Mouse (Mus musculus) liver, embryonic 16.5 days (tissue): ENCODE results near the gene Mcf2l. TPM values are rescaled to one million over a fixed set of nuclear protein-coding genes. Genes with fewer than 3 reads are reported as not detected.

Experiments used
- ATAC-seq: fragments of 200-750 bp; cut with Nextera tagmentation; 2 replicates; pipeline ENCODE4 v1.8.0; 2017; ENCODE audit warnings: low read depth, mild to moderate bottlenecking, moderate number of reproducible peaks, moderate library complexity
- H3K27ac ChIP-seq: fragments of 300-500 bp; sonication (generic); 2 replicates; pipeline ENCODE4 v1.5.1; 2014; ENCODE audit warnings: mild to moderate bottlenecking, low read length
- H3K27me3 ChIP-seq: fragments of 300-500 bp; sonication (generic); 2 replicates; pipeline ENCODE4 v1.6.1; 2014; ENCODE audit warnings: low read depth, low read length, mixed read lengths; ENCODE audit not compliant: control insufficient read depth, insufficient read depth
- H3K36me3 ChIP-seq: fragments of 300-500 bp; sonication (generic); 2 replicates; pipeline ENCODE4 v1.6.1; 2014; ENCODE audit warnings: mild to moderate bottlenecking; ENCODE audit not compliant: control insufficient read depth, insufficient read depth
- H3K4me1 ChIP-seq: fragments of 300-500 bp; sonication (generic); 2 replicates; pipeline ENCODE4 v1.6.1; 2014; ENCODE audit warnings: low read depth, low read length, mixed read lengths; ENCODE audit not compliant: control insufficient read depth
- H3K4me2 ChIP-seq: fragments of 300-500 bp; sonication (generic); 2 replicates; pipeline ENCODE4 v1.6.1; 2014; ENCODE audit warnings: low read depth, low read length, mixed read lengths
- H3K4me3 ChIP-seq: fragments of 300-500 bp; sonication (generic); 2 replicates; pipeline ENCODE4 v1.5.1; 2014; ENCODE audit warnings: low read depth, mild to moderate bottlenecking, low read length
- H3K9ac ChIP-seq: fragments of 300-500 bp; sonication (generic); 2 replicates; pipeline ENCODE4 v1.6.1; 2014; ENCODE audit warnings: low read depth, low read length
- H3K9me3 ChIP-seq: fragments of 300-500 bp; sonication (generic); replicated peaks from 2 replicates; pipeline ENCODE4 v1.6.1; 2016; ENCODE audit warnings: low read length; ENCODE audit not compliant: control insufficient read depth
- WGBS: fragments of 180-500 bp; shearing (Covaris S2); extraction: QIAGEN DNeasy Blood & Tissue Kit; methylation state at CpG from one replicate; pipeline ENCODE4 v1.1.7; 2014; ENCODE audit not compliant: insufficient replicate concordance; 5-methylcytosine and 5-hydroxymethylcytosine counted together
- polyA plus RNA-seq: library from polyadenylated mRNA; unstranded; fragments of >200 nt; fragmentation: Nextera tagmentation; extraction: Ambion mirVana; gene quantifications from 2 replicates; pipeline ENCODE4 v1.2.1, GENCODE M21; 2015

The Mcf2l gene
- polyA plus RNA-seq, 1 experiment from 2014 or later = 1.3 TPM

GRCm38 (mm10) chr8:12961211-12961610 is 87.6 kb downstream of the Mcf2l start:
- no peaks in the 10 kb centered on the region for H3K9me3 ChIP-seq
- no peak overlapping the region for H3K4me3 ChIP-seq
- no peak overlapping the region for H3K9ac ChIP-seq
- no peaks in the 10 kb centered on the region for H3K4me1 ChIP-seq
- ATAC-seq = no peak
- H3K4me2 ChIP-seq = no peak overlapping the region
- 32% methylated on average over 2 of the region's 2 CpGs for WGBS
- H3K27ac ChIP-seq = no peak overlapping the region
- no peaks in the 10 kb centered on the region for H3K36me3 ChIP-seq
- no peaks in the 10 kb centered on the region for H3K27me3 ChIP-seq

GRCm38 (mm10) chr8:12961821-12962534 is 88.4 kb downstream of the Mcf2l start:
- no peaks in the 10 kb centered on the region for H3K36me3 ChIP-seq
- H3K4me3 ChIP-seq = no peak overlapping the region
- ATAC-seq = no peak
- 51% methylated on average over 8 of the region's 8 CpGs for WGBS
- no peaks in the 10 kb centered on the region for H3K27me3 ChIP-seq
- H3K4me2 ChIP-seq = no peak overlapping the region
- H3K9ac ChIP-seq = no peak overlapping the region
- no peaks in the 10 kb centered on the region for H3K9me3 ChIP-seq
- no peaks in the 10 kb centered on the region for H3K4me1 ChIP-seq
- H3K27ac ChIP-seq = no peak overlapping the region

GRCm38 (mm10) chr8:12962541-12963380 is 89.2 kb downstream of the Mcf2l start:
- H3K27ac ChIP-seq = no peak overlapping the region
- H3K9me3 ChIP-seq = no peaks in the 10 kb centered on the region
- no peak overlapping the region for H3K4me2 ChIP-seq
- WGBS = 54% methylated on average over 13 of the region's 13 CpGs
- H3K4me1 ChIP-seq = no peaks in the 10 kb centered on the region
- no peaks in the 10 kb centered on the region for H3K27me3 ChIP-seq
- no peak overlapping the region for H3K4me3 ChIP-seq
- ATAC-seq = no peak
- no peaks in the 10 kb centered on the region for H3K36me3 ChIP-seq
- no peak overlapping the region for H3K9ac ChIP-seq

- no peak for ATAC-seq
- WGBS = 37% methylated on average over 11 of the region's 11 CpGs
- no peak overlapping the region for H3K4me3 ChIP-seq
- H3K36me3 ChIP-seq = no peaks in the 10 kb centered on the region
- no peaks in the 10 kb centered on the region for H3K9me3 ChIP-seq
- no peak overlapping the region for H3K4me2 ChIP-seq
- H3K9ac ChIP-seq = no peak overlapping the region
- H3K27ac ChIP-seq = no peak overlapping the region
- H3K4me1 ChIP-seq = no peaks in the 10 kb centered on the region
- no peaks in the 10 kb centered on the region for H3K27me3 ChIP-seq
Measured at GRCm38 (mm10) chr8:12976290-12976689, 102.7 kb downstream of the Mcf2l start.

GRCm38 (mm10) chr8:12976723-12977122 is 103.1 kb downstream of the Mcf2l start:
- Histone ChIP-seq H3K4me2 (no peak overlapping the region), H3K4me3 (no peak overlapping the region), H3K36me3 (no peaks in the 10 kb centered on the region), H3K9ac (no peak overlapping the region), H3K4me1 (no peaks in the 10 kb centered on the region), H3K27ac (no peak overlapping the region), H3K9me3 (no peaks in the 10 kb centered on the region), H3K27me3 (no peaks in the 10 kb centered on the region)
- no peak for ATAC-seq
- 22% methylated on average over 5 of the region's 5 CpGs for WGBS

- Histone ChIP-seq H3K36me3 (no peaks in the 10 kb centered on the region), H3K4me2 (no peak overlapping the region), H3K4me1 (no peaks in the 10 kb centered on the region), H3K9ac (no peak overlapping the region), H3K9me3 (no peaks in the 10 kb centered on the region), H3K27me3 (no peaks in the 10 kb centered on the region), H3K4me3 (no peak overlapping the region), H3K27ac (no peak overlapping the region)
- no peak for ATAC-seq
- 23% methylated on average over 12 of the region's 12 CpGs for WGBS
Measured at GRCm38 (mm10) chr8:12977325-12977724, 103.7 kb downstream of the Mcf2l start.

GRCm38 (mm10) chr8:12978308-12978707 is 104.7 kb downstream of the Mcf2l start:
- Histone ChIP-seq H3K4me1 (no peaks in the 10 kb centered on the region), H3K27ac (no peak overlapping the region), H3K36me3 (no peaks in the 10 kb centered on the region), H3K9me3 (no peaks in the 10 kb centered on the region), H3K9ac (no peak overlapping the region), H3K4me2 (no peak overlapping the region), H3K27me3 (no peaks in the 10 kb centered on the region), H3K4me3 (no peak overlapping the region)
- 49% methylated on average over 2 of the region's 2 CpGs for WGBS
- no peak for ATAC-seq

- WGBS = 17% methylated on average over 5 of the region's 5 CpGs
- Histone ChIP-seq H3K27me3 (no peaks in the 10 kb centered on the region), H3K4me3 (no peak overlapping the region), H3K9ac (no peak overlapping the region), H3K9me3 (no peaks in the 10 kb centered on the region), H3K27ac (no peak overlapping the region), H3K4me1 (no peaks in the 10 kb centered on the region), H3K36me3 (no peaks in the 10 kb centered on the region), H3K4me2 (no peak overlapping the region)
- no peak; the same call in 1 of the 2 replicates for ATAC-seq
Measured at GRCm38 (mm10) chr8:12978726-12979125, 105.1 kb downstream of the Mcf2l start.
